Comparison of ENCODE assay signal across 10 mouse cellular contexts in genomic region chr6:11283990-11284389, GRCm38 (mm10).
DNase-seq lines count a peak whose midpoint lies in the region; ATAC-seq and TF ChIP-seq lines count a peak whose summit lies in the region.
"Had no signal": no experiment of that assay in that cellular context is flagged by ENCODE, and none has a peak within 500 bp of the region (broad histone marks: within the 10 kb centered on the region; RNA-seq: fewer than 3 reads in every experiment).

No protein-coding gene starts in this region.

- in situ Hi-C loops in Patski (cut with MboI; ENCODE audit: low pct_unique_long_range_greater_than_20kb): no loop called here

- H3K4me3 ChIP-seq in left cerebral cortex, adult 2 months: no peak overlapping the region
- H3K4me3 ChIP-seq: liver, embryonic 13.5 days had no signal

- DNase-seq in cerebellum, postnatal 14 days: peak; percentile 30 to 32
- DNase-seq in cerebellum, adult 11 months: no peak
- DNase-seq in left cerebral cortex, adult 2 months (ENCODE audit: extremely low spot score in 1 of 2, low spot score in 2 of 2): peak in 1 of 2 experiments; percentile 24
- DNase-seq in left cerebral cortex, adult 8-10 months (ENCODE audit: low spot score in 2 of 2): no peak
- DNase-seq in Patski (ENCODE audit: low read depth, low spot score): no peak
- DNase-seq in layer of hippocampus, adult 9-10 months (ENCODE audit: low spot score): peak; percentile 9
- no peak for DNase-seq in ovary, postnatal 14 days (ENCODE audit: low spot score)
- no peak for DNase-seq in spleen, adult 18-20 months
- DNase-seq: heart, postnatal 10 days; liver, embryonic 13.5 days had no signal

- CTCF ChIA-PET in Patski (lab: Charles Lee): no interaction called here

- no peak overlapping the region for H3K27ac ChIP-seq in left cerebral cortex, adult 2 months
- H3K27ac ChIP-seq: liver, embryonic 13.5 days had no signal

- TF ChIP-seq CTCF in left cerebral cortex, adult 2 months (IDR thresholded peaks at IDR 0.05): peak; percentile 87
- peak; percentile 62 for TF ChIP-seq CTCF in Patski (IDR thresholded peaks at IDR 0.05)

- no peaks in the 10 kb centered on the region for H3K27me3 ChIP-seq in Patski
- H3K27me3 ChIP-seq: liver, embryonic 13.5 days had no signal

- intact Hi-C loops in left cerebral cortex, adult 2 months (cut with DNase I): loop anchor here (5.0 to 10.0 kb wide), 2 partner anchors 981 to 1127 kb away; no protein-coding TSS in a partner anchor

- no peak for ATAC-seq in Patski

- POLR2A ChIA-PET in Patski (lab: Charles Lee): no interaction called here

Comparison
In these comparisons a context has a peak if more than half of its experiments do, and no peak if none do; other contexts are left out.
1. DNase-seq: peak in cerebellum, postnatal 14 days (2 of 2) and layer of hippocampus, adult 9-10 months (single experiment); none in cerebellum, adult 11 months (single experiment), left cerebral cortex, adult 8-10 months (0 of 2), Patski (single experiment), ovary, postnatal 14 days (single experiment) and spleen, adult 18-20 months (0 of 2).